Mouse (Mus musculus): ENCODE results near the gene Slc16a10.

GRCm38 (mm10) chr10:40070684-40071083 lies 71.4 kb downstream of the Slc16a10 start:
- TF ChIP-seq CTCF (IDR thresholded peaks at IDR 0.05; ENCODE audit: low read depth, low read length) = no peak
- TF ChIP-seq EP300 (IDR thresholded peaks at IDR 0.05; ENCODE audit: insufficient read depth, low read depth, low read length) = no peak
- TF ChIP-seq POLR2A (IDR thresholded peaks at IDR 0.05; ENCODE audit: insufficient read depth, low read length) = no peak

Data from ES-Bruce4 (cell line).